Mouse (Mus musculus) intestine, postnatal 0 days (tissue): ENCODE data around the gene Wdr34. TPM values are rescaled to one million over a fixed set of nuclear protein-coding genes. Genes with fewer than 3 reads are reported as not detected.
"Not testable (repeated sequence)": the region's sequence is repeated elsewhere in the genome, so short reads cannot be mapped to it uniquely, and the experiment has no call there.

Experiments
- ATAC-seq: fragments of 200-750 bp; cut with Nextera tagmentation; 2 replicates; pipeline ENCODE4 v1.8.0; 2017; ENCODE audit warnings: mild to moderate bottlenecking, moderate TSS enrichment, moderate library complexity
- H3K27ac ChIP-seq: fragments of 300-500 bp; sonication (generic); 2 replicates; pipeline ENCODE4 v1.5.1; 2014; ENCODE audit warnings: mild to moderate bottlenecking, low read depth, low read length, moderate library complexity
- H3K27me3 ChIP-seq: fragments of 300-500 bp; sonication (generic); replicated peaks from 2 replicates; pipeline ENCODE4 v1.6.1; 2014; ENCODE audit warnings: low read length, mixed read lengths; ENCODE audit not compliant: control insufficient read depth, insufficient read depth
- H3K36me3 ChIP-seq: fragments of 300-500 bp; sonication (generic); 2 replicates; pipeline ENCODE4 v1.6.1; 2014; ENCODE audit warnings: mild to moderate bottlenecking, moderate library complexity; ENCODE audit not compliant: control insufficient read depth, insufficient read depth
- H3K4me1 ChIP-seq: fragments of 300-500 bp; sonication (generic); replicated peaks from 2 replicates; pipeline ENCODE4 v1.6.1; 2014; ENCODE audit warnings: antibody characterized with exemption, low read length, mixed read lengths; ENCODE audit not compliant: control insufficient read depth, insufficient read depth
- H3K4me2 ChIP-seq: fragments of 300-500 bp; sonication (generic); replicated peaks from 2 replicates; pipeline ENCODE4 v1.6.1; 2014; ENCODE audit warnings: low read depth, mild to moderate bottlenecking, moderate library complexity
- H3K4me3 ChIP-seq: fragments of 300-500 bp; sonication (generic); 2 replicates; pipeline ENCODE4 v1.5.1; 2014; ENCODE audit warnings: low read depth, low read length
- H3K9ac ChIP-seq: fragments of 300-500 bp; sonication (generic); 2 replicates; pipeline ENCODE4 v1.6.1; 2014; ENCODE audit warnings: mild to moderate bottlenecking, low read depth, low read length
- H3K9me3 ChIP-seq: fragments of 300-500 bp; sonication (generic); 2 replicates; pipeline ENCODE4 v1.6.1; 2016; ENCODE audit warnings: mixed run types; ENCODE audit not compliant: control insufficient read depth
- CTCF ChIP-seq: sonication (generic); IDR thresholded peaks from 2 replicates; pipeline ENCODE4 v1.5.1; 2016; ENCODE audit warnings: low read depth, mild to moderate bottlenecking, control low read depth, antibody characterized with exemption, moderate library complexity
- WGBS: fragments of 180-500 bp; shearing (Covaris S2); extraction: QIAGEN DNeasy Blood & Tissue Kit; methylation state at CpG from one replicate; pipeline ENCODE4 v1.1.7; 2014; 5-methylcytosine and 5-hydroxymethylcytosine counted together
- polyA plus RNA-seq: library from polyadenylated mRNA; unstranded; fragments of >200 nt; fragmentation: Nextera tagmentation; extraction: Ambion mirVana; gene quantifications from 2 replicates; pipeline ENCODE4 v1.2.1, GENCODE M21; 2015

Gene Wdr34
- polyA plus RNA-seq, 1 experiment from 2014 or later, result 5.9 TPM

DNA sequence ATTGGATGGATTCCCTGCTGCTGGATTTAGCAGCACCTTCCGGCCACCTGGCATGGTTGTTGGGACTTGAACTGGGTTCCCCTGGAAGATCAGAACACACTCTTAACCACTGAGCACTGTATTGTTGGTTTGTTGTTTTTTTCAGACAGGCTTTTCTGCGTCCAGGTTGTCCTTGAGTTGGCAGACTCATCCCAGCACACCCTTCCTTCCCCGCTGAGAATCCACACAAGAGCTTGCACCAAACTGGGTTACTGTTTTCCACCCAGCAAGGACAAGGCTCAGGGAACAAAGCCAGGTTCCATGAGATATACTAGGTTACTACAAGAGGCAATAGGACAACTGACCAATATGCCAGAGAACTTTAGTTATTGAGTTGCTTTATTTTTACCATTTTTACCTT is 8.1 kb upstream of the Wdr34 start:
- no peak for ATAC-seq
- H3K36me3 ChIP-seq, result no peaks in the 10 kb centered on the region
- no peak overlapping the region for H3K9ac ChIP-seq
- H3K27ac ChIP-seq, result no peak overlapping the region
- TF ChIP-seq CTCF, result no peak
- H3K9me3 ChIP-seq, result no peaks in the 10 kb centered on the region
- no peaks in the 10 kb centered on the region for H3K27me3 ChIP-seq
- H3K4me3 ChIP-seq, result no peak overlapping the region
- no peak overlapping the region for H3K4me2 ChIP-seq
- H3K4me1 ChIP-seq, result no peaks in the 10 kb centered on the region
- WGBS, result 77% methylated on average over 3 of the region's 3 CpGs

DNA sequence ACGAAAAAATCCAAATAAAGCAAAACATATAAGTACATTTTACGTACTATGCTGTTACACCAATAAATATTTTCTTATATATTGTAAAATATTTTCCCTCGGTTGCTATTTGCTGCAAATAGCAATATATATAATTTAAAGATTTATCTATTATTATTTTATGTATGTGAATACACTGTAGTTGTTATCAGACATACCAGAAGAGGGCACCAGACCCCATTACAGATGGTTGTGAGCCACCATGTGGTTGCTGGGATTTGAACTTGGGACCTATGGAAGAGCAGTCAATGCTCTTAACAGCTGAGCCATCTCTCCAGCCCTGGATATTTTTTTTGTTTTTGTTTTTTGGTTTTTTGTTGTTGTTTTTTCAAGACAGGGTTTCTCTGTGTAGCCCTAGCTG is 6.6 kb upstream of the Wdr34 start:
- H3K9me3 ChIP-seq, H3K4me3 ChIP-seq: not testable (repeated sequence)
- WGBS, result 90% methylated on average over 3 of the region's 3 CpGs

DNA sequence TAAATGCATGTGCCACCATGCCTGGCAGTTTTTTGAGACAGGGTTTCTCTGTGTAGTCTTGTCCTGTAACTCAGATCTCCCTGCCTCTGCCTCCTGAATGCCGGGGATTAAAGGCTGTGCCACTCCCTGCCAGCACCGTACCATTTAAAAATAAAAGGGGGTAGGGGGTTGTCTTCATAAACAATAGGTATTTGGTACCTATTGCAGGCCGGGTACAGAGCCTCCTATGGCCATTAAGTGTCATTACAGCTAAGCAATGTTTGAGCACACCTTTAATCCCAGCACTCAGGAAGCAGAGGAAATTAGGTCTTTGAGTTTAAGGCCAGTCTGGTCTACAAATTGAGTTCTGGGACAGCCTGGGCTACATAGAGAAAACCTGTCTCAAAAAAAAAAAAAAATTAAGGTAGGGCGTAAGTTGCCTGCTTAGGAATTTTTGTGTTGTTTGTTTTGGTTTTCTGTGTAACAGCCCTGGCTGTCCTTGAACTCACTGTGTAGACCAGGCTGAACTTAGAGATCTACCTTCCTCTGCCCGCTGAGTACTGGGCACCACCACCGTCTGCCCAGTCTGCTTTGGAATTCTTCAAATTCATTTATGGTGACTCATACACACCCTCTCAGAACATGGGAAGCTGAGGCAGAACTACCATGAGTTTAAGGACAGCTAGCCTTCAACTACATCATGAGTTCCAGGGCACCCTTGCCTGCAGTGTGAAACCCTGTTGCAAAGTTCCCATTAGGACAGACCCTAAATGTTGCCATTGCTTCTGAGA is 3.5 kb upstream of the Wdr34 start:
- no peak overlapping the region for H3K4me2 ChIP-seq
- no peak overlapping the region for H3K27ac ChIP-seq
- no peaks in the 10 kb centered on the region for H3K9me3 ChIP-seq
- ATAC-seq, result no peak
- no peak overlapping the region for H3K9ac ChIP-seq
- H3K4me1 ChIP-seq, result no peaks in the 10 kb centered on the region
- peak; percentile 66 for TF ChIP-seq CTCF
- H3K27me3 ChIP-seq, result no peaks in the 10 kb centered on the region
- H3K4me3 ChIP-seq, result no peak overlapping the region
- H3K36me3 ChIP-seq, result no peaks in the 10 kb centered on the region
- WGBS, result 39% methylated on average over 6 of the region's 6 CpGs

More for the DNA sequence above, 6.6 kb upstream of the Wdr34 start:
- H3K9ac ChIP-seq, H3K36me3 ChIP-seq, H3K27ac ChIP-seq, ATAC-seq, H3K4me1 ChIP-seq, H3K27me3 ChIP-seq, H3K4me2 ChIP-seq: not testable (repeated sequence)
- peak; percentile 38 for TF ChIP-seq CTCF

DNA sequence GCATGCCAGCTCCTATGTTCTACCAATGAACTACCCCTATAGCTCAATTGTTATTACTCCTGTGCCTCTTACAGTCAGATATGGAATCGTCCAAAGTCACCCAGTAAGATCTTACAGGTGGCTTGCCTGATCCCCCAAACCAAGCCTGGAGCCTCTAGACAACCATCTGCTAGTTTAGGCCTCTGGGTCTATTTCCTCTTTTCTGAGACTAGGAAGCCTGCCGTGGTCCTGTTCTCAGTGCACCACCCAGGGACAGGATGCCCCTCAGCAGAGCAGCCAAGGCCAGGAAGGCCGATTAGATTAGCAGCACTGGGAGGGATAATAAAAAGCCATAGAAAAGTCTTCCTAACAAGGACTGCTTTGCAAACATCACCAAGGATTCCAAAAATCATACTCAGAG is 1.1 kb upstream of the Wdr34 start:
- Histone ChIP-seq H3K9me3 (no peaks in the 10 kb centered on the region), H3K4me3 (no peak overlapping the region), H3K9ac (no peak overlapping the region), H3K27ac (no peak overlapping the region), H3K36me3 (no peaks in the 10 kb centered on the region), H3K4me2 (no peak overlapping the region), H3K27me3 (no peaks in the 10 kb centered on the region), H3K4me1 (no peaks in the 10 kb centered on the region)
- 83% methylated on average over 3 of the region's 3 CpGs for WGBS
- ATAC-seq, result no peak
- no peak for TF ChIP-seq CTCF

DNA sequence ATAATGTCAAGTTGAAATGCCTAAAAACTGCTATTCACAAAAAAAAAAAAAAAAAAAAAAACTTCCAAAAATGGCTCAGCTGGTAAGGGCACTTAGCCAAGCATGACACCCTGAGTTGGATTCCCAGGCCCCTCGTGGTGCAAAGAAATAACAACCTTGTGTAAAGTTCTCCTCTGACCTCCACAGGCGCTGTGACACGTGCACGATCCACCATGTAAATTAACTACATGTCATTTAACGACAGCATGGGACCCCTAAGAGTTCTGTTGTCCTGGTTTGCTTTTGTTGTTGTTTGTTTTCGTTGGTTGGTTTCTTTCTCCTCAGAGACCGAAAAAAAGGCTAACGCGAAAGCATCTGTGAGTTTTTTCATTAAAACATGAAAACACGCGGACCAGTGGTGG is 580 bp downstream of the Wdr34 start:
- no peak for TF ChIP-seq CTCF
- H3K27me3 ChIP-seq, result no peaks in the 10 kb centered on the region
- peak overlapping the region; percentile 49 for H3K4me3 ChIP-seq
- peak overlapping the region; percentile 59; the same call in 1 of the 2 replicates for H3K9ac ChIP-seq
- H3K4me1 ChIP-seq, result no peaks in the 10 kb centered on the region
- peak overlapping the region; percentile 63 for H3K4me2 ChIP-seq
- ATAC-seq, result no peak
- no peaks in the 10 kb centered on the region for H3K9me3 ChIP-seq
- H3K36me3 ChIP-seq, result no peaks in the 10 kb centered on the region
- no peak overlapping the region for H3K27ac ChIP-seq
- 55% methylated on average over 11 of the region's 11 CpGs for WGBS

DNA sequence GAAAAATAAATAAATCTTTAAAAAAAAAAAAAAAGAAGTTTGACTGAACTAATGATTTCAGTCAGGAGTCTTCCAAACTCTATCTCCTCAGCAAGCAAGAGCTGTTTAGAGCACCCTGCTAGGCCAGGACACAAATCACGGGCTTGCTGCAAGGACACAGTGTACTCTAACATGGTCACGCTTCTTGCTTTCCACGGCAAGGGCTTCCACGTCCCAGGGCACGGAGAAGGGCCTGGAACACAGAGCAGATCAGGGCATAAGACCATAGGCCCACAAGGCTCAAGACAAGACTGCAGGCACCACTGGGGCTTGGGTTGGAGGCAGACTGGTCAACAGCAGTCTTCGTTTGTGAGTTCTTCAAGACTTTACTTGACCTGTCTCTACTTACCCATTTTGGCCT is 1.6 kb downstream of the Wdr34 start:
- WGBS, result 93% methylated on average over 6 of the region's 6 CpGs
- no peaks in the 10 kb centered on the region for H3K4me1 ChIP-seq

DNA sequence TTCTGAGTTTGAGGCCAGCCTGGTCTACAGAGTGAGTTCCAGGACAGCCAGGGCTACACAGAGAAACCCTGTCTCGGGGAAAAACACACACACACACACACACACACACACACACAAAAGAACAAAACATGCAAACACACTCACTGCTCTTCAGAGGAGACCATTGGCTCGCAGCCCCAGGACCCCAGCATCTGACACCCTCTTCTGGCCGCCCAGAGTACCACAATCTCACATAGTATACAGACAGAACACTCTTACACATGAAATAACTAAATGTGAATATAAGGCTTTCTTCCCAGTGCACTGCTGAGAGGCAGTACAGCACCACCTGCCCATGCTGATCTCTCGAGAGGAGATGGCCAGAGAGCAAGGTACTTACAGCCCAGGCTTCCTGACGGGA is 4.1 kb downstream of the Wdr34 start:
- no peak for ATAC-seq
- TF ChIP-seq CTCF, result no peak
- Histone ChIP-seq H3K27me3 (no peaks in the 10 kb centered on the region), H3K36me3 (no peaks in the 10 kb centered on the region), H3K4me1 (no peaks in the 10 kb centered on the region), H3K4me2 (no peak overlapping the region), H3K9ac (no peak overlapping the region), H3K27ac (no peak overlapping the region), H3K4me3 (no peak overlapping the region), H3K9me3 (no peaks in the 10 kb centered on the region)
- 88% methylated on average over 5 of the region's 5 CpGs for WGBS

More for the DNA sequence above, 1.6 kb downstream of the Wdr34 start:
- Histone ChIP-seq H3K36me3 (no peaks in the 10 kb centered on the region), H3K4me2 (no peak overlapping the region), H3K4me3 (no peak overlapping the region), H3K9ac (no peak overlapping the region), H3K9me3 (no peaks in the 10 kb centered on the region), H3K27ac (no peak overlapping the region), H3K27me3 (no peaks in the 10 kb centered on the region)
- no peak for ATAC-seq
- no peak for TF ChIP-seq CTCF
